Mouse (Mus musculus) ES-E14 (cell line): ENCODE measurements at regions not wholly inside any gene's neighbourhood (a gene's known extent, or its start where the extent isn't known, plus 50 kb on each side); places are given as distances from the start of the nearest gene placed in this dataset.
A peak's percentile ranks its signal among the peaks of the same experiment; 100 is the strongest.

Experiments
- DNase-seq: peaks from one replicate; pipeline ENCODE4 v3.0.0-alpha.2; 2013; ENCODE audit warnings: low read depth, low spot score
- H3K27ac ChIP-seq: 2 replicates; pipeline ENCODE4 v1.5.1; 2012; ENCODE audit warnings: low read depth, mild to moderate bottlenecking, low read length, moderate library complexity, mixed read lengths; ENCODE audit not compliant: poor library complexity, insufficient read depth, severe bottlenecking
- H3K36me3 ChIP-seq: 2 replicates; pipeline ENCODE4 v1.6.1; 2012; ENCODE audit warnings: mild to moderate bottlenecking, low read length, moderate library complexity, mixed read lengths; ENCODE audit not compliant: control insufficient read depth, poor library complexity, insufficient read depth, severe bottlenecking
- H3K4me1 ChIP-seq, 2 experiments: fragments of 150-350 bp in 1 of 2; sonication (generic) in 1 of 2; 2 replicates each; pipeline ENCODE4 v1.6.1; 2012; ENCODE audit warnings: low read length in 2 of 2, mild to moderate bottlenecking in 1 of 2, mixed read lengths in 1 of 2; ENCODE audit not compliant: control insufficient read depth in 2 of 2, insufficient read depth in 2 of 2, poor library complexity in 1 of 2
- H3K4me3 ChIP-seq, 2 experiments: fragments of 150-350 bp in 1 of 2; sonication (generic) in 1 of 2; 2 replicates each; pipeline ENCODE4 v1.5.1; 2012; ENCODE audit warnings: low read length in 2 of 2, low read depth in 1 of 2, mild to moderate bottlenecking in 1 of 2, mixed read lengths in 1 of 2; ENCODE audit not compliant: insufficient read depth in 1 of 2, poor library complexity in 1 of 2, severe bottlenecking in 1 of 2
- H3K9ac ChIP-seq: 2 replicates; pipeline ENCODE4 v1.6.1; 2012; ENCODE audit warnings: low read depth, mild to moderate bottlenecking, low read length, mixed read lengths; ENCODE audit not compliant: poor library complexity, insufficient read depth, severe bottlenecking
- H3K9me3 ChIP-seq: fragments of 150-350 bp; sonication (generic); 2 replicates; pipeline ENCODE4 v1.6.1; 2012; ENCODE audit warnings: low read depth, mild to moderate bottlenecking, low read length; ENCODE audit not compliant: control insufficient read depth, insufficient read depth
- CHD2 ChIP-seq: IDR thresholded peaks from 2 replicates; pipeline ENCODE4 v1.6.1; 2014; ENCODE audit warnings: mild to moderate bottlenecking, low read depth, low read length, inconsistent platforms
- HCFC1 ChIP-seq: IDR thresholded peaks from 2 replicates; pipeline ENCODE4 v1.6.1; 2012; ENCODE audit warnings: low read length, inconsistent platforms, borderline replicate concordance; ENCODE audit not compliant: insufficient read depth
- MAFK ChIP-seq: IDR thresholded peaks from 2 replicates; pipeline ENCODE4 v1.6.1; 2014; ENCODE audit warnings: mild to moderate bottlenecking, low read depth, low read length, inconsistent platforms; ENCODE audit not compliant: insufficient read depth
- ZC3H11A ChIP-seq: IDR thresholded peaks from 2 replicates; pipeline ENCODE4 v1.6.1; 2012; ENCODE audit warnings: low read depth, mild to moderate bottlenecking, inconsistent platforms, low read length, borderline replicate concordance
- ZNF384 ChIP-seq: IDR thresholded peaks from 2 replicates; pipeline ENCODE4 v1.6.1; 2012; ENCODE audit warnings: low read depth, low read length, inconsistent platforms
- in situ Hi-C, 2 experiments: fragments of 600-800 bp; cut with MboI; formaldehyde crosslinking; loops; one replicate each; pipeline ENCODE4 v1.15.1; 2025; ENCODE audit warnings: low sequenced_read_pairs in 2 of 2, inconsistent platforms in 1 of 2; ENCODE audit not compliant: unreplicated experiment in 2 of 2

GRCm38 (mm10) chr14:40390811-40391210 is 502.3 kb downstream of the Sh2d4b start:
- no peaks in the 10 kb centered on the region for H3K4me1 ChIP-seq
- H3K9me3 ChIP-seq, result no peaks in the 10 kb centered on the region
- H3K36me3 ChIP-seq, result no peaks in the 10 kb centered on the region
- DNase-seq, result no peak
- in situ Hi-C loops, result no loop called here
- no peak overlapping the region for H3K27ac ChIP-seq
- H3K4me3 ChIP-seq, result no peak overlapping the region
- no peak for TF ChIP-seq CHD2
- no peak for TF ChIP-seq MAFK
- TF ChIP-seq HCFC1, result no peak
- no peak for TF ChIP-seq ZC3H11A
- no peak for TF ChIP-seq ZNF384
- H3K9ac ChIP-seq, result no peak overlapping the region

GRCm38 (mm10) chr14:40381603-40382002 is 511.5 kb downstream of the Sh2d4b start:
- no peaks in the 10 kb centered on the region for H3K4me1 ChIP-seq
- H3K27ac ChIP-seq, result no peak overlapping the region
- H3K4me3 ChIP-seq, result no peak overlapping the region
- in situ Hi-C loops, result no loop called here
- no peaks in the 10 kb centered on the region for H3K36me3 ChIP-seq
- TF ChIP-seq ZC3H11A (no peak), ZNF384 (no peak), MAFK (no peak), HCFC1 (no peak), CHD2 (no peak)
- no peaks in the 10 kb centered on the region for H3K9me3 ChIP-seq
- DNase-seq, result no peak
- no peak overlapping the region for H3K9ac ChIP-seq

GRCm38 (mm10) chr14:40379692-40380091 is 513.4 kb downstream of the Sh2d4b start:
- in situ Hi-C loops, result no loop called here
- no peak for TF ChIP-seq ZNF384
- no peak for TF ChIP-seq CHD2
- no peak for TF ChIP-seq MAFK
- TF ChIP-seq ZC3H11A, result no peak
- no peak for TF ChIP-seq HCFC1
- no peaks in the 10 kb centered on the region for H3K9me3 ChIP-seq
- no peak overlapping the region for H3K9ac ChIP-seq
- H3K4me3 ChIP-seq, result no peak overlapping the region
- H3K27ac ChIP-seq, result no peak overlapping the region
- H3K4me1 ChIP-seq, result no peaks in the 10 kb centered on the region
- H3K36me3 ChIP-seq, result no peaks in the 10 kb centered on the region
- no peak for DNase-seq

- no peaks in the 10 kb centered on the region for H3K36me3 ChIP-seq
- H3K27ac ChIP-seq, result no peak overlapping the region
- H3K9me3 ChIP-seq, result no peaks in the 10 kb centered on the region
- DNase-seq, result no peak
- no peaks in the 10 kb centered on the region for H3K4me1 ChIP-seq
- no peak overlapping the region for H3K9ac ChIP-seq
- no peak overlapping the region for H3K4me3 ChIP-seq
- in situ Hi-C loops, result no loop called here
- TF ChIP-seq ZC3H11A (no peak), HCFC1 (no peak), MAFK (no peak), CHD2 (no peak), ZNF384 (no peak)
These were observed 528.7 kb downstream of the Sh2d4b start for GRCm38 (mm10) chr14:40364342-40364741.

GRCm38 (mm10) chr14:40362838-40363237 is 530.2 kb downstream of the Sh2d4b start:
- no peaks in the 10 kb centered on the region for H3K9me3 ChIP-seq
- peak; percentile 6 for DNase-seq
- in situ Hi-C loops, result no loop called here
- TF ChIP-seq MAFK, result no peak
- TF ChIP-seq ZNF384, result peak; percentile 85
- no peak overlapping the region for H3K4me3 ChIP-seq
- no peaks in the 10 kb centered on the region for H3K36me3 ChIP-seq
- H3K9ac ChIP-seq, result no peak overlapping the region
- H3K27ac ChIP-seq, result no peak overlapping the region
- no peaks in the 10 kb centered on the region for H3K4me1 ChIP-seq
